Mouse (Mus musculus) embryonic facial prominence, embryonic 10.5 days (tissue): ENCODE measurements around the gene Zbtb38. TPM values are rescaled to one million over a fixed set of nuclear protein-coding genes. Genes with fewer than 3 reads are reported as not detected.
A peak's percentile ranks its signal among the peaks of the same experiment; 100 is the strongest.

ENCODE experiments used
- DNase-seq: peaks from one replicate; pipeline ENCODE4 v3.0.0-alpha.2; 2017; ENCODE audit warnings: low spot score
- H3K27ac ChIP-seq: fragments of 300-500 bp; sonication (generic); replicated peaks from 2 replicates; pipeline ENCODE4 v1.5.1; 2016; ENCODE audit warnings: mild to moderate bottlenecking
- H3K27me3 ChIP-seq: fragments of 300-500 bp; sonication (generic); replicated peaks from 2 replicates; pipeline ENCODE4 v1.6.1; 2016; ENCODE audit warnings: low read depth, mild to moderate bottlenecking; ENCODE audit not compliant: poor library complexity, severe bottlenecking
- H3K36me3 ChIP-seq: fragments of 300-500 bp; sonication (generic); replicated peaks from 2 replicates; pipeline ENCODE4 v1.6.1; 2016; ENCODE audit warnings: mild to moderate bottlenecking, moderate library complexity
- H3K4me1 ChIP-seq: fragments of 300-500 bp; sonication (generic); 2 replicates; pipeline ENCODE4 v1.6.1; 2016
- H3K4me3 ChIP-seq: fragments of 300-500 bp; sonication (generic); 2 replicates; pipeline ENCODE4 v1.5.1; 2016; ENCODE audit warnings: mild to moderate bottlenecking, moderate library complexity
- H3K9me3 ChIP-seq: fragments of 300-500 bp; sonication (generic); 2 replicates; pipeline ENCODE4 v1.6.1; 2016; ENCODE audit warnings: mild to moderate bottlenecking
- WGBS: fragments of 180-500 bp; shearing (Covaris S2); methylation state at CpG from one replicate; pipeline ENCODE4 v1.1.7; 2016; 5-methylcytosine and 5-hydroxymethylcytosine counted together
- polyA plus RNA-seq: library from polyadenylated mRNA; unstranded; fragments of >200 nt; fragmentation: Nextera tagmentation; extraction: Ambion mirVana; gene quantifications from 2 replicates; pipeline ENCODE4 v1.2.1, GENCODE M21; 2016

Gene Zbtb38
- polyA plus RNA-seq, 1 experiment from 2014 or later: 8.6 TPM

- Histone ChIP-seq H3K9me3 (no peaks in the 10 kb centered on the region), H3K27ac (no peak overlapping the region), H3K36me3 (no peaks in the 10 kb centered on the region), H3K4me3 (no peak overlapping the region), H3K27me3 (no peaks in the 10 kb centered on the region), H3K4me1 (peaks cover 22% of the 10 kb centered on the region)
- DNase-seq: no peak
- WGBS: 83% methylated on average over 11 of the region's 11 CpGs
These were observed 37.5 kb downstream of the Zbtb38 start for GRCm38 (mm10) chr9:96715171-96715570.

GRCm38 (mm10) chr9:96713472-96714390, 38.9 kb downstream of the Zbtb38 start:
- 0 out of 2 replicates have a peak overlapping the region, but pooled peaks have one; percentile 3 for H3K27ac ChIP-seq

GRCm38 (mm10) chr9:96712758-96713471, 39.7 kb downstream of the Zbtb38 start:
- DNase-seq: no peak
- Histone ChIP-seq H3K4me1 (peaks cover 7% of the 10 kb centered on the region), H3K4me3 (no peak overlapping the region), H3K27me3 (no peaks in the 10 kb centered on the region), H3K27ac (no peak overlapping the region), H3K36me3 (no peaks in the 10 kb centered on the region), H3K9me3 (no peaks in the 10 kb centered on the region)
- 88% methylated on average over 14 of the region's 14 CpGs for WGBS

More at GRCm38 (mm10) chr9:96713472-96714390, 38.9 kb downstream of the Zbtb38 start:
- WGBS: 82% methylated on average over 14 of the region's 14 CpGs
- Histone ChIP-seq H3K27me3 (no peaks in the 10 kb centered on the region), H3K36me3 (no peaks in the 10 kb centered on the region), H3K9me3 (no peaks in the 10 kb centered on the region), H3K4me1 (peaks cover 10% of the 10 kb centered on the region), H3K4me3 (no peak overlapping the region)
- no peak for DNase-seq

GRCm38 (mm10) chr9:96712045-96712444, 40.6 kb downstream of the Zbtb38 start:
- peaks cover 7% of the 10 kb centered on the region for H3K4me1 ChIP-seq
- no peaks in the 10 kb centered on the region for H3K9me3 ChIP-seq
- no peaks in the 10 kb centered on the region for H3K27me3 ChIP-seq
- H3K4me3 ChIP-seq: no peak overlapping the region
- H3K36me3 ChIP-seq: no peaks in the 10 kb centered on the region
- WGBS: 92% methylated on average over 12 of the region's 12 CpGs
- H3K27ac ChIP-seq: no peak overlapping the region
- DNase-seq: no peak

- Histone ChIP-seq H3K27ac (no peak overlapping the region), H3K36me3 (no peaks in the 10 kb centered on the region), H3K4me3 (no peak overlapping the region), H3K4me1 (peaks cover 18% of the 10 kb centered on the region), H3K9me3 (no peaks in the 10 kb centered on the region), H3K27me3 (no peaks in the 10 kb centered on the region)
- no peak for DNase-seq
- 92% methylated on average over 15 of the region's 15 CpGs for WGBS
These were observed 42.2 kb downstream of the Zbtb38 start for GRCm38 (mm10) chr9:96710241-96710946.

GRCm38 (mm10) chr9:96708905-96709304, 43.7 kb downstream of the Zbtb38 start:
- no peaks in the 10 kb centered on the region for H3K27me3 ChIP-seq
- H3K36me3 ChIP-seq: no peaks in the 10 kb centered on the region
- no peak overlapping the region for H3K4me3 ChIP-seq
- no peak overlapping the region for H3K27ac ChIP-seq
- no peaks in the 10 kb centered on the region for H3K9me3 ChIP-seq
- WGBS: 94% methylated on average over 9 of the region's 9 CpGs
- peaks cover 16% of the 10 kb centered on the region for H3K4me1 ChIP-seq
- no peak for DNase-seq

GRCm38 (mm10) chr9:96707964-96708363, 44.7 kb downstream of the Zbtb38 start:
- no peak for DNase-seq
- Histone ChIP-seq H3K27ac (no peak overlapping the region), H3K9me3 (no peaks in the 10 kb centered on the region), H3K4me3 (no peak overlapping the region), H3K27me3 (no peaks in the 10 kb centered on the region), H3K4me1 (peaks cover 15% of the 10 kb centered on the region), H3K36me3 (no peaks in the 10 kb centered on the region)
- 83% methylated on average over 4 of the region's 4 CpGs for WGBS

GRCm38 (mm10) chr9:96705576-96706285, 46.9 kb downstream of the Zbtb38 start:
- peaks cover 15% of the 10 kb centered on the region for H3K4me1 ChIP-seq
- H3K27me3 ChIP-seq: no peaks in the 10 kb centered on the region
- WGBS: 36% methylated on average over 11 of the region's 11 CpGs
- no peaks in the 10 kb centered on the region for H3K9me3 ChIP-seq
- H3K27ac ChIP-seq: peak overlapping the region; percentile 76
- no peak overlapping the region for H3K4me3 ChIP-seq
- no peaks in the 10 kb centered on the region for H3K36me3 ChIP-seq
- peak; percentile 80 for DNase-seq

- H3K27ac ChIP-seq: no peak overlapping the region
- H3K9me3 ChIP-seq: peaks cover under 1% of the 10 kb centered on the region; the same call in 1 of the 2 replicates
- 91% methylated on average over 9 of the region's 9 CpGs for WGBS
- H3K4me3 ChIP-seq: no peak overlapping the region
- no peak for DNase-seq
- peaks cover 15% of the 10 kb centered on the region for H3K4me1 ChIP-seq
- H3K36me3 ChIP-seq: peaks cover 3% of the 10 kb centered on the region; the same call in 1 of the 2 replicates
- H3K27me3 ChIP-seq: no peaks in the 10 kb centered on the region
These were observed 47.7 kb downstream of the Zbtb38 start for GRCm38 (mm10) chr9:96704935-96705334.

- WGBS: 92% methylated on average over 10 of the region's 10 CpGs
- H3K4me1 ChIP-seq: peaks cover 15% of the 10 kb centered on the region
- H3K4me3 ChIP-seq: no peak overlapping the region
- H3K27me3 ChIP-seq: no peaks in the 10 kb centered on the region
- H3K27ac ChIP-seq: no peak overlapping the region
- H3K9me3 ChIP-seq: peaks cover 11% of the 10 kb centered on the region
- no peak for DNase-seq
- peaks cover 17% of the 10 kb centered on the region for H3K36me3 ChIP-seq
These were observed 50.7 kb downstream of the Zbtb38 start for GRCm38 (mm10) chr9:96701891-96702290.

GRCm38 (mm10) chr9:96699276-96700035, 53.2 kb downstream of the Zbtb38 start:
- no peak for DNase-seq
- Histone ChIP-seq H3K27ac (no peak overlapping the region), H3K9me3 (peaks cover 11% of the 10 kb centered on the region), H3K27me3 (no peaks in the 10 kb centered on the region), H3K4me1 (no peaks in the 10 kb centered on the region), H3K36me3 (peaks cover 17% of the 10 kb centered on the region), H3K4me3 (no peak overlapping the region)
- WGBS: 95% methylated on average over 6 of the region's 6 CpGs
